Mouse (Mus musculus) cortical plate, adult 2 months (tissue): ENCODE results near the gene Supt3. TPM values are rescaled to one million over a fixed set of nuclear protein-coding genes. Genes with fewer than 3 reads are reported as not detected.

Experiments
- H3K27ac ChIP-seq: fragments of 200-500 bp; 2 replicates; pipeline ENCODE4 v1.5.1; 2012; ENCODE audit warnings: low read length, control low read depth, inconsistent platforms; ENCODE audit not compliant: insufficient read depth
- H3K4me1 ChIP-seq: fragments of 200-500 bp; 2 replicates; pipeline ENCODE4 v1.6.1; 2011; ENCODE audit warnings: low read length; ENCODE audit not compliant: control insufficient read depth, insufficient read depth
- H3K4me3 ChIP-seq: fragments of 200-500 bp; 2 replicates; pipeline ENCODE4 v1.5.1; 2011; ENCODE audit warnings: mild to moderate bottlenecking, low read length, control low read depth; ENCODE audit not compliant: insufficient read depth
- CTCF ChIP-seq: fragments of 200-500 bp; IDR thresholded peaks from 2 replicates; pipeline ENCODE4 v1.5.1; 2011; ENCODE audit warnings: mild to moderate bottlenecking, control low read depth, low read length; ENCODE audit not compliant: insufficient read depth; ENCODE audit errors: extremely low read depth
- POLR2A ChIP-seq: fragments of 200-500 bp; IDR thresholded peaks from 2 replicates; pipeline ENCODE4 v1.6.1; 2011; ENCODE audit warnings: mild to moderate bottlenecking, low read length, control low read depth; ENCODE audit not compliant: insufficient read depth; ENCODE audit errors: extremely low read depth
- polyA plus RNA-seq: library from polyadenylated mRNA; depleted of rRNA; stranded (reverse); fragments of >200 nt; gene quantifications from 2 replicates; pipeline ENCODE4 v1.2.3, GENCODE M21; 2012

Gene Supt3
- polyA plus RNA-seq, 1 experiment = 6.9 TPM

- Histone ChIP-seq H3K27ac (no peak overlapping the region), H3K4me1 (no peaks in the 10 kb centered on the region; the same call in 1 of the 2 replicates), H3K4me3 (peak overlapping the region; percentile 29)
- no peak for TF ChIP-seq CTCF
Measured at GRCm38 (mm10) chr17:44738121-44738637, 38.8 kb upstream of the Supt3 start.

GRCm38 (mm10) chr17:44742246-44742645 lies 34.7 kb upstream of the Supt3 start:
- Histone ChIP-seq H3K4me3 (no peak overlapping the region), H3K27ac (no peak overlapping the region), H3K4me1 (no peaks in the 10 kb centered on the region; the same call in 1 of the 2 replicates)
- no peak for TF ChIP-seq CTCF
- TF ChIP-seq POLR2A = no peak

GRCm38 (mm10) chr17:44743780-44744179 lies 33.2 kb upstream of the Supt3 start:
- TF ChIP-seq CTCF = peak; percentile 26; the same call in 1 of the 2 replicates
- TF ChIP-seq POLR2A = no peak
- no peaks in the 10 kb centered on the region for H3K4me1 ChIP-seq
- no peak overlapping the region for H3K27ac ChIP-seq
- H3K4me3 ChIP-seq = no peak overlapping the region

GRCm38 (mm10) chr17:44745378-44745777 lies 31.6 kb upstream of the Supt3 start:
- Histone ChIP-seq H3K4me3 (no peak overlapping the region), H3K4me1 (no peaks in the 10 kb centered on the region), H3K27ac (no peak overlapping the region)
- TF ChIP-seq POLR2A = no peak
- TF ChIP-seq CTCF = no peak

- H3K27ac ChIP-seq = no peak overlapping the region
- TF ChIP-seq POLR2A = no peak
- TF ChIP-seq CTCF = no peak
- H3K4me1 ChIP-seq = no peaks in the 10 kb centered on the region
- no peak overlapping the region for H3K4me3 ChIP-seq
Measured at GRCm38 (mm10) chr17:44766318-44766717, 10.6 kb upstream of the Supt3 start.

GRCm38 (mm10) chr17:44766975-44767374 lies 10.0 kb upstream of the Supt3 start:
- no peak overlapping the region for H3K4me3 ChIP-seq
- TF ChIP-seq CTCF (no peak), POLR2A (no peak)
- H3K27ac ChIP-seq = no peak overlapping the region
- no peaks in the 10 kb centered on the region for H3K4me1 ChIP-seq

- H3K27ac ChIP-seq = no peak overlapping the region
- no peaks in the 10 kb centered on the region for H3K4me1 ChIP-seq
- TF ChIP-seq POLR2A (no peak), CTCF (no peak)
- H3K4me3 ChIP-seq = no peak overlapping the region
Measured at GRCm38 (mm10) chr17:44767375-44767774, 9.6 kb upstream of the Supt3 start.

GRCm38 (mm10) chr17:44768522-44768921 lies 8.4 kb upstream of the Supt3 start:
- H3K27ac ChIP-seq = no peak overlapping the region
- H3K4me1 ChIP-seq = no peaks in the 10 kb centered on the region
- TF ChIP-seq CTCF (no peak), POLR2A (no peak)
- no peak overlapping the region for H3K4me3 ChIP-seq

GRCm38 (mm10) chr17:44770871-44771270 lies 6.1 kb upstream of the Supt3 start:
- no peaks in the 10 kb centered on the region for H3K4me1 ChIP-seq
- TF ChIP-seq POLR2A (no peak), CTCF (no peak)
- no peak overlapping the region for H3K4me3 ChIP-seq
- H3K27ac ChIP-seq = no peak overlapping the region

GRCm38 (mm10) chr17:44772576-44772975 lies 4.4 kb upstream of the Supt3 start:
- TF ChIP-seq POLR2A (no peak), CTCF (no peak)
- no peaks in the 10 kb centered on the region for H3K4me1 ChIP-seq
- no peak overlapping the region for H3K4me3 ChIP-seq

GRCm38 (mm10) chr17:44777337-44777804 lies 419 bp downstream of the Supt3 start:
- no peaks in the 10 kb centered on the region; the same call in 1 of the 2 replicates for H3K4me1 ChIP-seq
- TF ChIP-seq POLR2A (peak; percentile 50; the same call in 1 of the 2 replicates), CTCF (no peak)
- H3K4me3 ChIP-seq = peak overlapping the region; percentile 79
- H3K27ac ChIP-seq = peak overlapping the region; percentile 41; the same call in 1 of the 2 replicates

More at GRCm38 (mm10) chr17:44772576-44772975, 4.4 kb upstream of the Supt3 start:
- no peak overlapping the region for H3K27ac ChIP-seq
